ENCODE assay signal across 19 mouse cellular contexts in the genomic region with DNA sequence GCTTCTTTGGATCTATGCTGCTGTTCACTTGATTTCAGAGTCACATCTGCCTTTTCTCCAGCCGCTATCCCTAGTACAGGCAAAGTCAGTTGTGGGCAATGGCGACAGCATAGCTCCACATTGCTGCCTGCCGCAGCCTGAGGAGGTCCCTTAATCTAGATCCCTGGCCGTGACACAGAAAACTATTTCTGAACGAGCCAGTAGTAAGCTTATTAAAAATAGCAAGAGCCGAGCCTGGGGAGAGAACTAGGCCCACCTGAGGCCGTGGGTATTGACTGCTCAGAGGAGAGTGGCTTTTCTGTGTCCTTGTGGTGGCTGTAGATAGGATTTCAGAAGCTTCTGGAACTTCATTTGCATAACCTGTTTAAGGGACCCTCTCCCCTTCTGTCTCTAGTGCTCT.
"Had no signal": no experiment of that assay in that cellular context is flagged by ENCODE, and none has a peak within 500 bp of the region (broad histone marks: within the 10 kb centered on the region; RNA-seq: fewer than 3 reads in every experiment).

No protein-coding gene starts in this region.

- H3K9me3 ChIP-seq: lung, embryonic 15.5 days; midbrain, embryonic 10.5 days; midbrain, embryonic 12.5 days; neural tube, embryonic 15.5 days had no signal

- ATAC-seq: midbrain, embryonic 16.5 days had no signal

- DNase-seq: lung, adult 2 months; lung, postnatal 10 days; lung, postnatal 4 days; midbrain, embryonic 14.5 days; retina, postnatal 1 day; right cerebral cortex, adult 18-20 months; right cerebral cortex, postnatal 25 days; right cerebral cortex, postnatal 4 days; spleen, adult 18-20 months; thymus, adult 18-20 months; thymus, postnatal 14 days; thymus, postnatal 36 days had no signal

- H3K4me2 ChIP-seq: lung, embryonic 15.5 days; midbrain, embryonic 12.5 days; neural tube, embryonic 13.5 days; neural tube, embryonic 15.5 days had no signal

- H3K4me1 ChIP-seq: midbrain, embryonic 12.5 days; neural tube, embryonic 15.5 days had no signal

- H3K27me3 ChIP-seq: lung, embryonic 15.5 days; midbrain, embryonic 12.5 days; neural tube, embryonic 13.5 days; neural tube, embryonic 15.5 days had no signal

- H3K36me3 ChIP-seq: lung, embryonic 15.5 days; midbrain, embryonic 10.5 days; midbrain, embryonic 12.5 days; neural tube, embryonic 13.5 days; neural tube, embryonic 15.5 days had no signal

- H3K4me3 ChIP-seq: lung, embryonic 15.5 days; midbrain, embryonic 10.5 days; midbrain, embryonic 12.5 days; myocyte; neural tube, embryonic 13.5 days; neural tube, embryonic 15.5 days had no signal

- H3K27ac ChIP-seq: lung, embryonic 15.5 days; midbrain, embryonic 10.5 days; midbrain, embryonic 12.5 days; neural tube, embryonic 13.5 days; neural tube, embryonic 15.5 days had no signal

- H3K9ac ChIP-seq: lung, embryonic 15.5 days; midbrain, embryonic 12.5 days; neural tube, embryonic 13.5 days; neural tube, embryonic 15.5 days had no signal
